Mouse (Mus musculus) lung, embryonic 14.5 days (tissue): Measurements from ENCODE around the gene Sbno2. TPM values are rescaled to one million over a fixed set of nuclear protein-coding genes. Genes with fewer than 3 reads are reported as not detected.

Source experiments
- ATAC-seq: fragments of 200-750 bp; cut with Nextera tagmentation; 2 replicates; pipeline ENCODE4 v1.8.0; 2017; ENCODE audit warnings: mild to moderate bottlenecking, moderate TSS enrichment, moderate library complexity; ENCODE audit not compliant: insufficient read depth
- DNase-seq: peaks from one replicate; pipeline ENCODE4 v3.0.0-alpha.2; 2015
- H3K27ac ChIP-seq: fragments of 300-500 bp; sonication (generic); 2 replicates; pipeline ENCODE4 v1.5.1; 2014; ENCODE audit warnings: low read depth, mild to moderate bottlenecking, moderate library complexity
- H3K27me3 ChIP-seq: fragments of 300-500 bp; sonication (generic); 2 replicates; pipeline ENCODE4 v1.6.1; 2014; ENCODE audit warnings: low read length, control low read depth; ENCODE audit not compliant: insufficient read depth
- H3K36me3 ChIP-seq: fragments of 300-500 bp; sonication (generic); 2 replicates; pipeline ENCODE4 v1.6.1; 2014; ENCODE audit warnings: control low read depth; ENCODE audit not compliant: insufficient read depth
- H3K4me1 ChIP-seq: fragments of 300-500 bp; sonication (generic); 2 replicates; pipeline ENCODE4 v1.6.1; 2014; ENCODE audit warnings: antibody characterized with exemption, control low read depth; ENCODE audit not compliant: insufficient read depth
- H3K4me2 ChIP-seq: fragments of 300-500 bp; sonication (generic); 2 replicates; pipeline ENCODE4 v1.6.1; 2014; ENCODE audit warnings: mild to moderate bottlenecking
- H3K4me3 ChIP-seq: fragments of 300-500 bp; sonication (generic); 2 replicates; pipeline ENCODE4 v1.5.1; 2014; ENCODE audit warnings: low read depth, low read length
- H3K9ac ChIP-seq: fragments of 300-500 bp; sonication (generic); 2 replicates; pipeline ENCODE4 v1.6.1; 2014
- H3K9me3 ChIP-seq: fragments of 300-500 bp; sonication (generic); 2 replicates; pipeline ENCODE4 v1.6.1; 2016; ENCODE audit warnings: low read depth, low read length, control low read depth
- CTCF ChIP-seq: IDR thresholded peaks from 2 replicates; pipeline ENCODE4 v1.5.1; 2016; ENCODE audit warnings: antibody characterized with exemption, low read depth
- WGBS: fragments of 180-500 bp; shearing (Covaris S2); extraction: QIAGEN DNeasy Blood & Tissue Kit; methylation state at CpG from one replicate; pipeline ENCODE4 v1.1.7; 2014; 5-methylcytosine and 5-hydroxymethylcytosine counted together
- polyA plus RNA-seq: library from polyadenylated mRNA; unstranded; fragments of >200 nt; fragmentation: Nextera tagmentation; extraction: Ambion mirVana; gene quantifications from 2 replicates; pipeline ENCODE4 v1.2.1, GENCODE M21; 2014

Sbno2 gene
- polyA plus RNA-seq, 1 experiment from 2014 or later: 16.3 TPM

DNA sequence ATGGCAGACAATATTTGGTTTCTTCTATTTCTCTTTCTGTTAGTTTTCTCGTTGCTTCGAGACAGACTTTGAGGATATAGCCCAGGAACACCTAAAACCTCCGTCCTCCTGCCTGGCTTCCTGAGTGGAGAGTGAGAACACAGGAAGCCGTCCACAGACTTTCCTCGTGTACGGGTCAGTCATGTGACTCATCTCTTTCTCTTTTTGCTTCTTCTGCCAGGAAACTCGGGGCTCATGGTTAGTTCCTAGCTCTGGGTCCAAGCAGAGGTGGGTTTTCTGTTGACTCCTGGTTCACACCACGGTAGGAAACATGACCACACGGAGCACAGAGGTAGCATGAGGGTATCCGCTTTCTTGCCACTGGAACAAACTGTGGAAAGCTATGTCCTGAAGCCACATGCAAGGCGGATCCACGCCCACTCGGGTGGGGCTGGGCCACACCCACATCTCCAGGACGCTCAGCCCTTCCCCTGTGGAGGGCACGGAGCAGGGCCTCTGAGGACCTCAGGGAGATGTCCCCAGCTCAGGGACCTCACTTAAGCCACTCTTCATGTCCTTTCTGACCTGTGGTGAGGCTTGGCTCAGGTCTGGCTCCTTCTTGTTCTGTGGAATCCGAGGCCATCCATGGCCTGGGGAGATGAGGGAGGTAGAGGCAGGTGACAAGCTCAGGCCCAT lies 24.8 kb downstream of the Sbno2 start:
- Histone ChIP-seq H3K36me3 (peaks cover 62% of the 10 kb centered on the region), H3K4me2 (no peak overlapping the region), H3K27ac (no peak overlapping the region), H3K27me3 (no peaks in the 10 kb centered on the region), H3K4me1 (peaks cover 7% of the 10 kb centered on the region), H3K9me3 (no peaks in the 10 kb centered on the region), H3K4me3 (no peak overlapping the region), H3K9ac (no peak overlapping the region)
- ATAC-seq (no peak), DNase-seq (no peak)
- 75% methylated on average over 16 of the region's 16 CpGs for WGBS
- no peak for TF ChIP-seq CTCF

DNA sequence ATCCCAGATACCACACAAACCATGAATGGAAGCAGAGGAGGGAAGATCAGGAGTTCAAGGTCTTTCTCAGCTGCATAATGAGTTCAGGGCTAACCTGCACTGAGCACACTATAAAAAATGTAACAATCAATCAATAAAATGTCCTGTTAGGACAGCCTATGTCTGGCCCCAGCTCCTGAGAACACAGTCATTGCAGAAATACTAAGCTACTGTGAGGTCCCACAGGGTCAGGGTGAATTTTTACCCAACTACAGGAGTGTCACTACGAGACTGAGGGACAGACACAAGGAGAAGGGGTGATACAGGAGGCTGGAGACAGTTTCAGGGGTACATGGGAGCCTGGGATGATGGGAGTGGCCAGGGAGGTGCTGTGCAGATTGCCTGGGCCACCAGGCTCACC lies 27.0 kb downstream of the Sbno2 start:
- no peak overlapping the region for H3K9ac ChIP-seq
- 100% methylated on average over 1 of the region's 1 CpGs for WGBS
- ATAC-seq: no peak
- no peak for DNase-seq
- H3K27ac ChIP-seq: no peak overlapping the region
- no peak for TF ChIP-seq CTCF
- no peaks in the 10 kb centered on the region for H3K27me3 ChIP-seq
- H3K9me3 ChIP-seq: no peaks in the 10 kb centered on the region
- no peak overlapping the region for H3K4me2 ChIP-seq
- H3K36me3 ChIP-seq: peaks cover 47% of the 10 kb centered on the region
- H3K4me1 ChIP-seq: no peaks in the 10 kb centered on the region
- no peak overlapping the region for H3K4me3 ChIP-seq

DNA sequence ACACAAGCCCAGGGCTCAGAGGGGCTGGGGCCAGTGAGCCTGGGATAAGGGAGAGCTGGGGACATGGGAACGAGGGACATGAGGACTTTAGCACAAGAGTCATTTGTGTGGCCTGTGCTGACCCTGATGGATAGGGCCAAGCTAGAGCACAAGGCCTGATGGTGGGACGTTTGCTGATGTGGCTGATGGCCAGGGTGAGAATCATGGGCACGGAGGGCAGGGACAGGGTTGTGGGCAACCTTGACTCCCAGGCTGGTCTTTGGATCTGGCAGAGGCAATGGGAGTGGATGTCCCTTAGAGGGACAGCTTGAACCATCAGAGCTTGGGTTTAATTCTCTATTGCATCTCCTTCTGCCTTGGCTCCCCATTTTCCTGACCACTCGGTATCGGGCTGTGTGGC lies 28.1 kb downstream of the Sbno2 start:
- no peak overlapping the region for H3K9ac ChIP-seq
- DNase-seq: no peak
- H3K9me3 ChIP-seq: no peaks in the 10 kb centered on the region
- H3K4me3 ChIP-seq: no peak overlapping the region
- no peak overlapping the region for H3K27ac ChIP-seq
- TF ChIP-seq CTCF: no peak
- H3K27me3 ChIP-seq: no peaks in the 10 kb centered on the region
- peaks cover 39% of the 10 kb centered on the region for H3K36me3 ChIP-seq
- WGBS: 84% methylated on average over 5 of the region's 5 CpGs
- H3K4me2 ChIP-seq: no peak overlapping the region
- no peaks in the 10 kb centered on the region for H3K4me1 ChIP-seq
- no peak for ATAC-seq

DNA sequence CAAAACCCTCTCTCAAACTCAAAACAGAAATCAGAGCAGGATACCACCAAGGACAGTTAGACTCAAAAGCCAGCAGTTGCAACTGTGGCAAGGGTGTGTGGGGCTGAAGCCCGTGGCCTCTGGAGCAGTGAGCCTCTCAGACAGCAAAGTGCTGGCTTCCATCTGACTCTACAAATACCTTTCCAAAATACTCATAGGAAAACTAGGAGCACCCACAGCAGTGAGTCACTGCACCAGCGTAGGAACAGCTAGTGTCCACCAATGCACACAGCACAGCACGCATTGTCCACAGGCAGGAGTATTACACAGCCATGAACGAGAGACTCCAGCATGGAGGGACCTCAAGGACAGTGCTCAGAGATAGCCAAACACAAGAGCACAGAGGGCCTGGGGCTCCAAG lies 29.0 kb downstream of the Sbno2 start:
- 89% methylated on average over 4 of the region's 4 CpGs for WGBS
- no peak for DNase-seq
- Histone ChIP-seq H3K27me3 (no peaks in the 10 kb centered on the region), H3K9me3 (no peaks in the 10 kb centered on the region), H3K4me3 (no peak overlapping the region), H3K4me2 (no peak overlapping the region), H3K4me1 (peaks cover 9% of the 10 kb centered on the region), H3K36me3 (peaks cover 30% of the 10 kb centered on the region), H3K9ac (no peak overlapping the region), H3K27ac (no peak overlapping the region)
- ATAC-seq: no peak
- TF ChIP-seq CTCF: no peak

DNA sequence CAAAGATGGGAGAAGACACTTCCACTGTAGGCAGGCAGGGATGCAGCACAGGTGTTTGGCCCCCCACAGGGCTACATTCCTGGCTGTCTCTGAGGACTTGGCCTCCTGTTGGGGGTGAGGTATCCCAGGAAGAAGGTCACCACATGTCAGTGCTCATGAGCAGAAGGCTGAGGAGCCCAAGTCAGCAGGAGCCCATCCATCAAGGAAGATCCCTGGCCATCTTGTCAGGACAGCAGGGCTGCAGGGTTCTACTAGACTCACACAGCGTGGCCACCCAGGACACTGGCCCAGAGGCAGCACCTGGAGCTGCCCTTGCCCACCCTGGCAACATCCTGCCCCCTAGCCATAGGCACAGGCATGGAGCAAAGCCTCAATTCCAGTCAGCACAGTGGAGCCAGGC lies 29.4 kb downstream of the Sbno2 start:
- WGBS: 14% methylated on average over 1 of the region's 1 CpGs
- Histone ChIP-seq H3K27me3 (no peaks in the 10 kb centered on the region), H3K4me2 (no peak overlapping the region), H3K36me3 (peaks cover 26% of the 10 kb centered on the region), H3K9me3 (no peaks in the 10 kb centered on the region), H3K4me1 (peaks cover 12% of the 10 kb centered on the region), H3K9ac (no peak overlapping the region), H3K27ac (no peak overlapping the region), H3K4me3 (no peak overlapping the region)
- no peak for TF ChIP-seq CTCF
- DNase-seq: no peak
- no peak for ATAC-seq

DNA sequence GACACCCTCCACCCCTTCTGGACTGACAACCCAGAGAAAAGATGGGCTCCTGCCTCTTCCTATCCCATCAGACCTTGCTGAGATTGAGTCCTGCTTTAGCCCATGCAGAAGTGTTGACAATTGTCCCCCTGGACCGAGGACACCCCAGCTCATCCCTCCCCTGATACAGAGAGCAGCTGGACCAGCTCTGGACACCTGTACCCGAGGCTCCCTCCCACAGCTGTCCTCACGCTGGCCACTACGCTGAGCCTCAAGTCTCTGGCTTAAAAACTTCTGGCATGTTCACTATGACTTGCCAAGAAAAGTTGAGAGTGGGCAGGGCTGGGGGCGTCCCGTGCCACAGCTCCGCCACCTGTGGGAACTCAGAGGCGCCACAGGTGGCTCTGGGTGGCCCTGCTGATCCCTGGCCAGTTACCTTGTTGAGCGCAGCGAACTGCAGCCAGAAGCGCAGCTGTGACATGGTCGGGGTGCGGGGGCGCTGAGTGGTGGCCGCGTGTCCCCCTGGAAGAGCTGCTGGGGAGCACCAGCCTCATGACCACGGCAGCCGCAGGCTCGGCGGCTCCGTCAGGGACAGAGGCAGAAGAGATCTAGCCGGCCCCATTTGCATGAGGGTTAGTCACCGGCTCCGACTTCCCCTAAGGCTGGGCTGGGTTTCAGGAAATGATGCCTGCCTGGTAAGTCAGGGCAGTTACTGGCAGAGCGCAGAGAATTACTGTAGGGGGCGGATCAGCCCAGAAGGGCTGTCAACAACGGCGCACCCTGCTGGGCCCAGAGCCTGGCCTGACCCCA lies 30.4 kb downstream of the Sbno2 start:
- Histone ChIP-seq H3K27ac (peak overlapping the region; percentile 42; the same call in 1 of the 2 replicates), H3K27me3 (no peaks in the 10 kb centered on the region), H3K36me3 (peaks cover 17% of the 10 kb centered on the region; the same call in 1 of the 2 replicates), H3K4me1 (peaks cover 12% of the 10 kb centered on the region), H3K9ac (peak overlapping the region; percentile 13; the same call in 1 of the 2 replicates), H3K4me3 (peak overlapping the region; percentile 16; the same call in 1 of the 2 replicates), H3K4me2 (peak overlapping the region; percentile 50), H3K9me3 (no peaks in the 10 kb centered on the region)
- WGBS: 20% methylated on average over 28 of the region's 28 CpGs
- TF ChIP-seq CTCF: peak; percentile 54
- ATAC-seq (peak; percentile 39; the same call in 1 of the 2 replicates), DNase-seq (peak; percentile 72)
